Mouse (Mus musculus) E14TG2a.4 (cell line): ENCODE results near the gene Wfdc13.

Experiments used
- CTCF ChIP-seq: conservative IDR thresholded peaks from 2 replicates; pipeline ENCODE4 v1.5.1; 2014; ENCODE audit warnings: low read length
- POU5F1 ChIP-seq: IDR thresholded peaks from 2 replicates; pipeline ENCODE4 v1.6.1; 2014; ENCODE audit warnings: low read length, borderline replicate concordance

DNA sequence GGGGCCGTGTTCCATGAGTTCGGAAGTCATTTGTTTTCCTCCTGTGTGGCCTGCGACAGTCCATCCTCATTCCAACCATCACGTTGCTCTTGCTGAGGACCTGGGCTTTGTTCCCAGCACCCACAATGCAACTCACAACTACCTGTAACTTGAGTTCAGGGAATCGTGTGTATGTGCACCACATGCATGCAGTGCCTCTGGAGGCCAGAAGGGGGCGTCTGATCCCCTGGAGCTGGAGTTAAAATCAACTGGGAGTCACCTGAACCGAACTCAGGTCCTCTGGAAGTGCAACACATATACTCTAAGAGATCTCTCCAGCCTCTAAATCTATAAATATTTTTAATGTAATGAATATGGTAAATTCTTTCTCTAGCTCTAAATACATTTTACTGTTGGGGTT, 8.8 kb upstream of the Wfdc13 start:
- TF ChIP-seq CTCF (peak; percentile 80), POU5F1 (no peak)
